33 mouse cellular contexts compared by ENCODE assay signal in the genomic region with DNA sequence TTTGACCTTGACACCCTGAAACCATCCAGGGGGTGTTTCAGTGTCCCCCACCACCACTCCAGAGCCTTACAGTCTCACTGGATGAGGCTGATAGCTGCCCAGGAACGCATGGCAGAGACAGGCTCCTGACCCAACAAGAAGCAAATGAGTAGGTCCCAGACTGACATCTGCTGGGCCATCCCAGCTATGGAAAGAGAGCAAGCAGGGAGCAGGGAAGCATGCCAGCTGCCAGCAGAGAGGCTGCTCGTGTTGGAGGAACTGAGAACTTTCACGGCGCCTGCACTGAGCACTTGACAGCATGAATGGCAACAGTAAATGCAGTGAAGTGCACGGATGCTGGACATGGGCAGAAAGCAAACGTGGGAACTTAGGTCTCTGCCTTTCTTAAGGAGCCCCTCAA. TPM values are rescaled to one million over a fixed set of nuclear protein-coding genes. Genes with fewer than 3 reads are reported as not detected.
DNase-seq lines count a peak whose midpoint lies in the region; ATAC-seq and TF ChIP-seq lines count a peak whose summit lies in the region.
"Had no signal": no experiment of that assay in that cellular context is flagged by ENCODE, and none has a peak within 500 bp of the region (broad histone marks: within the 10 kb centered on the region; RNA-seq: fewer than 3 reads in every experiment).

No protein-coding gene starts in this region.

- no peaks in the 10 kb centered on the region for H3K4me1 ChIP-seq in midbrain, postnatal 0 days (ENCODE audit: insufficient read depth, low read length)
- no peaks in the 10 kb centered on the region for H3K4me1 ChIP-seq in midbrain, embryonic 11.5 days (ENCODE audit: control insufficient read depth, insufficient read depth, low read length)
- H3K4me1 ChIP-seq: embryonic facial prominence, embryonic 12.5 days; hindbrain, embryonic 10.5 days; hindbrain, embryonic 15.5 days; intestine, embryonic 15.5 days; limb, embryonic 10.5 days; limb, embryonic 15.5 days; midbrain, embryonic 13.5 days; stomach, embryonic 15.5 days had no signal

- DNase-seq in cerebellum, postnatal 14 days, result peak; percentile 72 to 77
- no peak for DNase-seq in cerebellum, adult 9-10 months
- peak; percentile 51 for DNase-seq in gastrocnemius, adult 2 months
- DNase-seq in gastrocnemius, postnatal 36 days, result no peak
- DNase-seq in midbrain, postnatal 0 days (ENCODE audit: low spot score), result peak; percentile 53
- DNase-seq in midbrain, embryonic 11.5 days (ENCODE audit: low spot score, missing footprints), result no peak
- DNase-seq in thymus, postnatal 14 days, result no peak
- DNase-seq: adrenal gland, postnatal 25 days; embryo, embryonic 11 days; gastrocnemius, postnatal 10 days; heart, postnatal 10 days; kidney, adult 2 months; kidney, postnatal 4 days; liver, embryonic 13.5 days; lung, adult 18-20 months; lung, postnatal 4 days; right cerebral cortex, postnatal 25 days had no signal

- no peak for ATAC-seq in midbrain, postnatal 0 days (ENCODE audit: low FRiP score)
- ATAC-seq in midbrain, embryonic 11.5 days (ENCODE audit: low FRiP score), result no peak
- ATAC-seq: CD4-positive, CD25-positive, alpha-beta regulatory T cell, adult 4 months; forebrain, embryonic 14.5 days; intestine, embryonic 15.5 days; lung, postnatal 0 days; midbrain, embryonic 13.5 days had no signal

- peak overlapping the region; percentile 0; the same call in 1 of the 2 replicates for H3K27ac ChIP-seq in gastrocnemius, adult 2 months
- no peak overlapping the region for H3K27ac ChIP-seq in midbrain, postnatal 0 days (ENCODE audit: low read depth, low read length)
- no peak overlapping the region for H3K27ac ChIP-seq in midbrain, embryonic 11.5 days (ENCODE audit: low read depth, low read length)
- H3K27ac ChIP-seq: embryonic facial prominence, embryonic 12.5 days; hindbrain, embryonic 10.5 days; hindbrain, embryonic 15.5 days; intestine, embryonic 15.5 days; limb, embryonic 10.5 days; limb, embryonic 15.5 days; liver, embryonic 13.5 days; midbrain, embryonic 13.5 days; stomach, embryonic 15.5 days had no signal

- no peak overlapping the region for H3K4me2 ChIP-seq in midbrain, postnatal 0 days (ENCODE audit: low read depth, low read length, poor library complexity, severe bottlenecking)
- no peak overlapping the region for H3K4me2 ChIP-seq in midbrain, embryonic 11.5 days
- H3K4me2 ChIP-seq: embryonic facial prominence, embryonic 12.5 days; heart, embryonic 12.5 days; hindbrain, embryonic 15.5 days; intestine, embryonic 15.5 days; limb, embryonic 15.5 days; liver, embryonic 13.5 days; midbrain, embryonic 13.5 days; stomach, embryonic 15.5 days had no signal

- 86% methylated on average over 6 of the region's 6 CpGs for WGBS in midbrain, postnatal 0 days
- 90% methylated on average over 6 of the region's 6 CpGs for WGBS in midbrain, embryonic 11.5 days

- no peak overlapping the region for H3K9ac ChIP-seq in midbrain, postnatal 0 days (replicated peaks; ENCODE audit: low read length, poor library complexity, severe bottlenecking)
- H3K9ac ChIP-seq in midbrain, embryonic 11.5 days (ENCODE audit: low read length), result no peak overlapping the region
- H3K9ac ChIP-seq: embryonic facial prominence, embryonic 12.5 days; heart, embryonic 12.5 days; hindbrain, embryonic 15.5 days; intestine, embryonic 15.5 days; limb, embryonic 15.5 days; liver, embryonic 13.5 days; midbrain, embryonic 13.5 days; stomach, embryonic 15.5 days had no signal

- H3K4me3 ChIP-seq in gastrocnemius, adult 2 months, result no peak overlapping the region
- H3K4me3 ChIP-seq in midbrain, postnatal 0 days (ENCODE audit: low read depth, low read length), result no peak overlapping the region
- no peak overlapping the region for H3K4me3 ChIP-seq in midbrain, embryonic 11.5 days (ENCODE audit: low read depth, low read length)
- H3K4me3 ChIP-seq: embryonic facial prominence, embryonic 12.5 days; heart, embryonic 12.5 days; hindbrain, embryonic 10.5 days; hindbrain, embryonic 15.5 days; intestine, embryonic 15.5 days; limb, embryonic 10.5 days; limb, embryonic 15.5 days; liver, embryonic 13.5 days; megakaryocyte, embryonic 14.5 days; midbrain, embryonic 13.5 days; stomach, embryonic 15.5 days had no signal

- H3K9me3 ChIP-seq in midbrain, postnatal 0 days (ENCODE audit: low read length), result no peaks in the 10 kb centered on the region
- no peaks in the 10 kb centered on the region for H3K9me3 ChIP-seq in midbrain, embryonic 11.5 days (ENCODE audit: control insufficient read depth, low read length)
- H3K9me3 ChIP-seq: heart, embryonic 12.5 days; hindbrain, embryonic 15.5 days; intestine, embryonic 15.5 days; limb, embryonic 10.5 days; limb, embryonic 15.5 days; liver, embryonic 13.5 days; midbrain, embryonic 13.5 days; stomach, embryonic 15.5 days had no signal

- peaks cover 10% of the 10 kb centered on the region for H3K36me3 ChIP-seq in midbrain, postnatal 0 days (ENCODE audit: insufficient read depth, low read length)
- H3K36me3 ChIP-seq in midbrain, embryonic 11.5 days (ENCODE audit: control insufficient read depth, insufficient read depth, low read length), result peaks cover 19% of the 10 kb centered on the region
- H3K36me3 ChIP-seq: liver, embryonic 13.5 days had no signal

- TF ChIP-seq CTCF in gastrocnemius, adult 2 months (IDR thresholded peaks at IDR 0.05), result no peak
- peak; percentile 4; the same call in 1 of the 2 replicates for TF ChIP-seq CTCF in midbrain, postnatal 0 days (IDR thresholded peaks at IDR 0.05)

- intact Hi-C loops in gastrocnemius, adult 2 months (cut with DNase I), result no loop called here
- intact Hi-C loops in gastrocnemius, postnatal 36 days (cut with DNase I), result no loop called here

- no peaks in the 10 kb centered on the region for H3K27me3 ChIP-seq in midbrain, postnatal 0 days (ENCODE audit: insufficient read depth, low read length)
- H3K27me3 ChIP-seq in midbrain, embryonic 11.5 days (ENCODE audit: control insufficient read depth, insufficient read depth, low read length), result no peaks in the 10 kb centered on the region
- H3K27me3 ChIP-seq: embryonic facial prominence, embryonic 12.5 days; heart, embryonic 12.5 days; hindbrain, embryonic 15.5 days; intestine, embryonic 15.5 days; limb, embryonic 15.5 days; liver, embryonic 13.5 days; midbrain, embryonic 13.5 days; stomach, embryonic 15.5 days had no signal

RNA-seq across cellular contexts. Expression of gene Accs, which starts 9.6 kb away (rescaled TPM):
- total RNA-seq in gastrocnemius, adult 2 months (2021), result 1 to 10 TPM; 1.7 to 2.2 TPM
- total RNA-seq in gastrocnemius, postnatal 36 days (2021), result 1 to 10 TPM; 3.2 to 4.0 TPM
- 10.8 and 12.1 TPM in 2 replicates for total RNA-seq in midbrain, postnatal 0 days (2014; rRNA removed)
- polyA plus RNA-seq in midbrain, postnatal 0 days (2015; fragmentation: Nextera tagmentation; extraction: Ambion mirVana), result 4.7 and 4.9 TPM in 2 replicates
- 5.8 and 7.5 TPM in 2 replicates for polyA plus RNA-seq in midbrain, embryonic 11.5 days (2014; fragmentation: Nextera tagmentation; extraction: Ambion mirVana)

RNA-seq across cellular contexts. Expression of gene Ext2, which starts 17.7 kb away (rescaled TPM):
- 10 to 100 TPM; 39.6 to 41.5 TPM for total RNA-seq in gastrocnemius, adult 2 months (2021)
- 10 to 100 TPM; 32.8 to 35.2 TPM for total RNA-seq in gastrocnemius, postnatal 36 days (2021)
- total RNA-seq in midbrain, postnatal 0 days (2014; rRNA removed), result 42.7 and 57.2 TPM in 2 replicates
- 74.1 and 74.7 TPM in 2 replicates for polyA plus RNA-seq in midbrain, postnatal 0 days (2015; fragmentation: Nextera tagmentation; extraction: Ambion mirVana)
- polyA plus RNA-seq in midbrain, embryonic 11.5 days (2014; fragmentation: Nextera tagmentation; extraction: Ambion mirVana), result 63.8 and 68.2 TPM in 2 replicates

RNA-seq across cellular contexts. Expression of gene Accsl, which starts 28.8 kb away (rescaled TPM):
- total RNA-seq in gastrocnemius, adult 2 months (2021), result not detected
- not detected for total RNA-seq in gastrocnemius, postnatal 36 days (2021)
- total RNA-seq in midbrain, postnatal 0 days (2014; rRNA removed), result 0.52 TPM in 1 of 2 replicates, not detected in the other
- polyA plus RNA-seq in midbrain, postnatal 0 days (2015; fragmentation: Nextera tagmentation; extraction: Ambion mirVana), result 0.11 and 0.51 TPM in 2 replicates
- polyA plus RNA-seq in midbrain, embryonic 11.5 days (2014; fragmentation: Nextera tagmentation; extraction: Ambion mirVana), result 0.20 TPM in 1 of 2 replicates, not detected in the other
- total RNA-seq: gastrocnemius, postnatal 10 days; heart, adult 18-20 months; monocyte, adult 5-6 weeks had no signal
- polyA plus RNA-seq: CD4-positive, CD25-positive, alpha-beta regulatory T cell, adult 4 months; embryonic facial prominence, embryonic 12.5 days; heart, embryonic 12.5 days; hindbrain, embryonic 10.5 days; intestine, embryonic 15.5 days; kidney, embryonic 16.5 days; limb, embryonic 10.5 days; limb, embryonic 15.5 days; lung, postnatal 0 days had no signal

Comparison
In these comparisons a context has a peak if more than half of its experiments do, and no peak if none do; other contexts are left out.
1. DNase-seq: peak in cerebellum, postnatal 14 days (2 of 2), gastrocnemius, adult 2 months (single experiment) and midbrain, postnatal 0 days (single experiment); none in cerebellum, adult 9-10 months (single experiment), gastrocnemius, postnatal 36 days (0 of 2), midbrain, embryonic 11.5 days (single experiment) and thymus, postnatal 14 days (single experiment).